Mouse (Mus musculus) C2C12 (cell line): ENCODE measurements around the gene Cyp2w1. TPM values are rescaled to one million over a fixed set of nuclear protein-coding genes. Genes with fewer than 3 reads are reported as not detected.

Experiments used
- H3K27me3 ChIP-seq: one replicate; pipeline ENCODE4 v1.6.1; 2011; ENCODE audit not compliant: control insufficient read depth, insufficient read depth, insufficient read length
- H3K36me3 ChIP-seq: one replicate; pipeline ENCODE4 v1.6.1; 2011; ENCODE audit not compliant: control insufficient read depth, insufficient read depth
- H3K4me3 ChIP-seq: one replicate; pipeline ENCODE4 v1.5.1; 2011; ENCODE audit warnings: mild to moderate bottlenecking, control low read depth; ENCODE audit not compliant: poor library complexity, insufficient read depth, severe bottlenecking
- H3K79me2 ChIP-seq: one replicate; pipeline ENCODE4 v1.6.1; 2011; ENCODE audit not compliant: control insufficient read depth, insufficient read depth
- H3K79me3 ChIP-seq: one replicate; pipeline ENCODE4 v1.6.1; 2011; ENCODE audit warnings: low read depth, control low read depth
- H3ac ChIP-seq: one replicate; pipeline ENCODE3; 2011; ENCODE audit warnings: low read depth; ENCODE audit not compliant: control insufficient read depth, insufficient read length
- CEBPB ChIP-seq: IDR thresholded peaks from one replicate; pipeline ENCODE4 v1.6.1; 2011; ENCODE audit warnings: low read depth, mild to moderate bottlenecking, control low read depth, moderate library complexity
- CTCF ChIP-seq: IDR thresholded peaks from one replicate; pipeline ENCODE4 v1.5.1; 2011; ENCODE audit not compliant: control insufficient read depth, insufficient read depth, insufficient read length
- FOSL1 ChIP-seq: IDR thresholded peaks from one replicate; pipeline ENCODE4 v1.8.0; 2011; ENCODE audit warnings: mild to moderate bottlenecking, low read length; ENCODE audit not compliant: poor library complexity, insufficient read depth, severe bottlenecking
- MAX ChIP-seq: IDR thresholded peaks from one replicate; pipeline ENCODE4 v1.6.1; 2011; ENCODE audit warnings: mild to moderate bottlenecking, control low read depth
- MYOD1 ChIP-seq: IDR thresholded peaks from one replicate; pipeline ENCODE4 v1.6.1; 2011; ENCODE audit warnings: low read depth; ENCODE audit not compliant: control insufficient read depth, insufficient read length
- MYOG ChIP-seq: IDR thresholded peaks from one replicate; pipeline ENCODE4 v1.6.1; 2011; ENCODE audit not compliant: control insufficient read depth, insufficient read length; ENCODE audit errors: extremely low read depth
- USF1 ChIP-seq: IDR thresholded peaks from one replicate; pipeline ENCODE4 v1.6.1; 2011; ENCODE audit warnings: low read depth, mild to moderate bottlenecking, control low read depth, moderate library complexity
- polyA plus RNA-seq: library from polyadenylated mRNA; unstranded; fragments of >200 nt; fragmentation: generic; extraction: Trizol; gene quantifications from one replicate; pipeline ENCODE4 v1.2.1, GENCODE M21; 2012; ENCODE audit warnings: missing spikeins

The Cyp2w1 gene
- polyA plus RNA-seq, 1 experiment = not detected

GRCm38 (mm10) chr5:139397959-139398753, 45.7 kb downstream of the Cyp2w1 start:
- TF ChIP-seq CTCF = peak; percentile 76
- no peak for TF ChIP-seq MYOD1
- TF ChIP-seq MAX = no peak
- TF ChIP-seq USF1 = no peak
- TF ChIP-seq CEBPB = no peak
- TF ChIP-seq MYOG = no peak
- no peak for TF ChIP-seq FOSL1
- no peaks in the 10 kb centered on the region for H3K27me3 ChIP-seq
- no peak overlapping the region for H3ac ChIP-seq
- no peaks in the 10 kb centered on the region for H3K79me3 ChIP-seq
- H3K4me3 ChIP-seq = no peak overlapping the region
- no peaks in the 10 kb centered on the region for H3K36me3 ChIP-seq
- no peaks in the 10 kb centered on the region for H3K79me2 ChIP-seq

- H3K4me3 ChIP-seq = no peak overlapping the region
- TF ChIP-seq USF1 (no peak), MYOD1 (no peak), CTCF (no peak), CEBPB (no peak), MYOG (no peak), FOSL1 (no peak), MAX (no peak)
- H3ac ChIP-seq = no peak overlapping the region
- H3K27me3 ChIP-seq = no peaks in the 10 kb centered on the region
- no peaks in the 10 kb centered on the region for H3K79me2 ChIP-seq
- H3K79me3 ChIP-seq = no peaks in the 10 kb centered on the region
- H3K36me3 ChIP-seq = no peaks in the 10 kb centered on the region
These were observed 46.4 kb downstream of the Cyp2w1 start for GRCm38 (mm10) chr5:139398786-139399185.

- no peak overlapping the region for H3K4me3 ChIP-seq
- no peaks in the 10 kb centered on the region for H3K36me3 ChIP-seq
- no peak for TF ChIP-seq MYOD1
- TF ChIP-seq MYOG = no peak
- TF ChIP-seq FOSL1 = no peak
- no peak for TF ChIP-seq MAX
- TF ChIP-seq CTCF = no peak
- TF ChIP-seq USF1 = no peak
- no peak for TF ChIP-seq CEBPB
- H3K79me2 ChIP-seq = no peaks in the 10 kb centered on the region
- H3K27me3 ChIP-seq = no peaks in the 10 kb centered on the region
- no peaks in the 10 kb centered on the region for H3K79me3 ChIP-seq
- H3ac ChIP-seq = no peak overlapping the region
These were observed 47.6 kb downstream of the Cyp2w1 start for GRCm38 (mm10) chr5:139399991-139400390.

- Histone ChIP-seq H3K4me3 (no peak overlapping the region), H3K79me2 (no peaks in the 10 kb centered on the region), H3K36me3 (no peaks in the 10 kb centered on the region), H3ac (no peak overlapping the region), H3K27me3 (no peaks in the 10 kb centered on the region), H3K79me3 (no peaks in the 10 kb centered on the region)
- TF ChIP-seq MYOG (no peak), FOSL1 (no peak), CEBPB (no peak)
These were observed 49.7 kb downstream of the Cyp2w1 start for GRCm38 (mm10) chr5:139402106-139402505.

GRCm38 (mm10) chr5:139403692-139404260, 51.4 kb downstream of the Cyp2w1 start:
- H3K36me3 ChIP-seq = no peaks in the 10 kb centered on the region
- no peaks in the 10 kb centered on the region for H3K27me3 ChIP-seq
- H3ac ChIP-seq = no peak overlapping the region
- no peaks in the 10 kb centered on the region for H3K79me3 ChIP-seq
- H3K4me3 ChIP-seq = no peak overlapping the region
- TF ChIP-seq MYOG = no peak
- no peak for TF ChIP-seq CEBPB
- no peak for TF ChIP-seq MYOD1
- no peak for TF ChIP-seq MAX
- no peak for TF ChIP-seq FOSL1
- no peak for TF ChIP-seq CTCF
- TF ChIP-seq USF1 = no peak
- H3K79me2 ChIP-seq = no peaks in the 10 kb centered on the region

GRCm38 (mm10) chr5:139404801-139405401, 52.5 kb downstream of the Cyp2w1 start, which contains the start of gene C130050O18Rik:
Gene C130050O18Rik, plus strand, starts transcription at chr5:139405280.
- no peaks in the 10 kb centered on the region for H3K27me3 ChIP-seq
- H3ac ChIP-seq = no peak within 1 kb of the TSS
- H3K79me2 ChIP-seq = no peaks in the 10 kb centered on the region
- H3K79me3 ChIP-seq = no peaks in the 10 kb centered on the region
- TF ChIP-seq MYOG (no peak), USF1 (no peak), MAX (no peak), CTCF (no peak), FOSL1 (no peak), MYOD1 (no peak), CEBPB (no peak)
- H3K4me3 ChIP-seq = no peak within 1 kb of the TSS
- H3K36me3 ChIP-seq = no peaks in the 10 kb centered on the region
